Mouse (Mus musculus) kidney, adult 2 months (tissue): Measurements from ENCODE around the gene Capn3.

Source experiments
- CTCF ChIP-seq: fragments of 200-500 bp; conservative IDR thresholded peaks from 2 replicates; pipeline ENCODE4 v1.5.1; 2011; ENCODE audit warnings: low read depth, mild to moderate bottlenecking, control low read depth, low read length, moderate library complexity, mixed read lengths; ENCODE audit not compliant: insufficient read depth, insufficient read length
- POLR2A ChIP-seq: fragments of 200-500 bp; IDR thresholded peaks from one replicate; pipeline ENCODE4 v1.6.1; 2011; ENCODE audit warnings: low read depth, low read length, control low read depth

DNA sequence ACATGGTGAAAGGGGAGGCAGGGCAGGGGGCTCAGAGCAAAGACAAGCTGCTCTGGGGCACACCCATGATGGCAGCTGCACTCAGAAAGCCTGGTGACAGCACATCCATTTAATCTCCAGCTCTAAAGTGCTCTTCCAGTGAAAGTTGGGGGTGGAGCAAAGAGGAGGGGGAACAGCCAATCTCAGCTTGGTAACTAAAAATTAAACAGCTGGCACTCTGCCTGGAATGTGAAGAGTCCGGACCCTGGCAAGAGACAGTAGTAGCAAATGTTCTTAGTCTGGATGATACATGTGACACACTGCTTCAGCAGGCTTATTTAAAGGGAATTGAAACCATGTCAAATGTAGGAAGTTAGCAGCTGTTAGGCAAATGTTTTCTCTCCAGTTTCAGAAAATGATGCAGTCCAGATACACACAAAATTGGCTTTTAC, 84.0 kb downstream of the Capn3 start:
- TF ChIP-seq CTCF (no peak), POLR2A (no peak)
